Mouse (Mus musculus): ENCODE results near the gene Mfsd4b5.
A peak's percentile ranks its signal among the peaks of the same experiment; 100 is the strongest.

Mfsd4b5 gene

DNA sequence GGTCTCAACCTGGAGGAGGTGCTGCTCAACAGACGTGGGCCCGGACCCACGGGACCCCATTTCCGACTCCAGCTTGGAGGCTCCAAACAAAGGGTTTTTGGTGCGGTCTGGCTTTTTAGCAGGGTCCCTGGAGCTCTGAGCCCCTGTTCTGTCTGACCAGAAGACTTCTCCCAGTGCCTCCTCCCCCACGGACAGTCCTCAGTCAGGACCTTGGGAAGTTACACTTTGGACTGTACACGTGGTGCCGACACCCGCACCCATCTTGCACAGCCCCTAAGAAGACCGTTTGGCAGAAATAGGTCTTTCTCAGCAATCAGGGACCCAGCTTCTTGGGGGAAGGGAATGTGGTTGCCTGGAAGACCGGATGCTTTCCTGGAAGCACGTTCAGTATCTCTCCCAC, at the start of gene Mfsd4b5:
Mfsd4b5 (minus strand) TSS at position 181 of the 400 bp plus-strand sequence.
- DNase-seq: peak; percentile 93

DNA sequence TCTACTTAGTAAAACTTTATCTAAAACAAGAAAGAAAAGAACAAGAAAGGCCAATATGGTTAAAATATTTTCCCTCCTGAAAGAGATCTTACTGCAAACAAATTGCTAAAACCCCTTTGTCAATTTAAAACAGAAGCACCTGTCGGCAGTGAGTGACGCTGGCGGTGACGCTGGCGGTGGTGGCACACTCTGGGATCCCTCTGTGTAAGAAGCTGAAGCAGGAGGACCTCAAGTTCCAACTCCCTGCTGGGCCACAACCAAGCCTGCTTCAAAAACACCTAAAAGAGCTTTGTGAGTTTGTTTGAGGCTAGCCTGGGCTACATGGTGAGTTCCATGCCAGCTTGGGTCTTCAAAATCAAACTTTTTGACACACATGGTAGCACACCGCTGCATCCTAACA, 48.5 kb upstream of the Mfsd4b5 start:
- DNase-seq: no peak

DNA sequence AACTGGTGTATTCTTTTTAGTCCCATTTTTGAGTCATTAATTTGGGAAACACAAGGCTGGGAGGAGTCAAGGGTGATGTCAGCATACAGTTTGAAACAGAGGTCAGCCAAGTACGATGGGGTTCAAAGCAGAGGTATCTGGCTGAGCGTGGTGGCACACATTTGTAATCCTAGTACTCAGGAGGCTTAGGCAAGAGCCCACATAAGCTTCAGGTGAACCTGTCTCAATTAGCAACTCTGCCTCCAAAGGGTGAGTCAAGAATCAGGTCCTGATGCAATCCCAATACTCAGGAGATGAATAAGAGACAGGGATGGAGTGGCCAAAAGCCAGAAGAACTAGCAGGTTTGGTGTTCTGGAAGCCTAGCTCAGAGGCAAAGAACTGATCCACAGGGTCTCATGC, 46.5 kb upstream of the Mfsd4b5 start:
- DNase-seq: no peak

DNA sequence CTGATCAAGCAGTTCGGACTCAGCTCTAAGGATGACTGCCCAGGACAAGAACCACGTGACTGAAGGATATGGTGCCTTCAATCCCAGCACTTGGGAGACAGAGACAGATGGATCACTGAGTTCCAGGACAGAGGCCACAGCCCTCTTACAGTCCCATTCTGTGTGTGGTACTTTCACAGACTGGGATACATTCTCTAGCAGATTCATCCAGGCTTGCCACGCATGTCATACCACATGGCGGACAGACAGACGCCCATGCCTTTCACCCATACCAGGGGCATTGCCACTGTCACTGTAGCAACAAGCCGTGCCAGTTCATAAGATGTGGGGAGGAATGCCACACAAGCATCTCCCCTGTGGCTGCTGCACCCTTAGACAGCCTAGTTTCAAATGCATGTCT, 44.3 kb upstream of the Mfsd4b5 start:
- peak; percentile 22 for DNase-seq

DNA sequence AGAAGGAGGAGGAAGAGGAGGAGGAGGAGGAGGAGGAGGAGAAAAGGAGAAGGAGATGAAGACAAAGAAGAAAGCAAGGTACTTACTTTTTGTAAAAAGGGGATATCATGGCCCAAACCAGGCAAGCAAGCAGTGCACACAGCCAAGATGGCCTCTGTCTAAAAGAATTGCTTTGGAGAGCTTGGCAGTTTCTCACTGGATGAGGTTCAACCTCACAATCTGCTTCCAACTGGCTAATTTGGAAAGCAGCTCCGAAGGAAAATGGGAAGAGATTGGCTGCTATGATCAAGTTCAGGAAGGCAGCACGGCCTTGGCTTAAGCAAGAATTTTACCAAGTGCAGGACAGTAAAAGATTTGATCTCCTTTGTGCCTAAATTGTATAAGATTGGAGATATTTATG, 43.2 kb upstream of the Mfsd4b5 start:
- no peak for DNase-seq

DNA sequence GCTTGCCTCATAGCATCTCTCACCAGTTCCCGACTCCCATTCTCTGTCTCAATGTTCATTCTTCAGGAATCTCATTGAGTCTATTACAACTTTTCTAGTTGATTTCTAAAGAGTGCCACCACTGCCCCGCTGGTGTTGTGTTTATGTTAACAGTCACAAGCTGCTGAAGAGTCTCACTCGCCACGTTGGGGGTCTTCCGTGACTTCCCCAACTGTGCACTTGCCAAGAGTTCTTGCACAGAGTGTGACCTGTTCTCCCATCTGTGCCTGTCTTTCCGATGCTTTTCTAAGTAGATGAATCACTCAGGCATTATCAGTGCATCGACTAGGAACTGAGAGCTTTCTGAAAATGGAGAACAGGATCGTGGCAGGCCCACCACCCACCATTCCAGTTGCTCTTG, 41.6 kb upstream of the Mfsd4b5 start:
- no peak for DNase-seq

DNA sequence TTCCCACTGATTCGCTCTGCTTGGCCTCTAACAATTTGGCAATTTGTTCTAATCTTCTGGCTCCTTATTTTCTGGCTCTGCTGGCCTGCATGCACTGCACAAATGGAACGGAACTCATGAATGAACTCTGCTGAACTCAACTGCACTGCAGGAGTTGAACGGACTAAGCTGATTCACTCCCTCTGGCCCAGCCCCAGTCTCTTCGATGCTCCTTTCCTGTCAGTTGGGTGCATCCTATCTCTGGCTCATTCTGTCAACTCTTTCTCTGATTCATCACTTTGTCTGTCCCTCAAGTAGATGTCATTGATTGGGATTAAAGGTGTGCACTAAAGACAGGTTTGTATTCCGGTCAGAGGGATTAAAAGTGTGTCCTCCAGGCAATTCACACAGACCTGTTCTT, 40.1 kb upstream of the Mfsd4b5 start:
- no peak for DNase-seq

DNA sequence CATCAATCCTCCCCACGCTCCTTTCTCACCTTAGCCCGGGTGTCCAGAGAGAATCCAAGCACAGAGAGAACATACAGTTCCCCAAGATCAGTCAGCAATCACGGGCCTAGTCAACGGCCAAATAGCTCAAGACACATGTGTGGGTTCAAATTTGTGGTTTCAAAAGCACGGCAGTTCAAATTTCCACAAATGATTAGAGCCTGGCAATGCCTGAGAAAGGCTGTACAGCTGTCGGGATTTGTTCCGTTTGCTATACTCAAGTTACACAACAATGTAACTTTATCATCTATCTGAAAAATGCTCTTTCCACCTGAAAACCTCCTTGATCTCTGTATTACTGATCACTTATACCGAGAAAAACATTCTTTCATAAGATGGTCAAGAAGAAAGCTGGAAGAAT, 39.1 kb upstream of the Mfsd4b5 start:
- no peak for DNase-seq

DNA sequence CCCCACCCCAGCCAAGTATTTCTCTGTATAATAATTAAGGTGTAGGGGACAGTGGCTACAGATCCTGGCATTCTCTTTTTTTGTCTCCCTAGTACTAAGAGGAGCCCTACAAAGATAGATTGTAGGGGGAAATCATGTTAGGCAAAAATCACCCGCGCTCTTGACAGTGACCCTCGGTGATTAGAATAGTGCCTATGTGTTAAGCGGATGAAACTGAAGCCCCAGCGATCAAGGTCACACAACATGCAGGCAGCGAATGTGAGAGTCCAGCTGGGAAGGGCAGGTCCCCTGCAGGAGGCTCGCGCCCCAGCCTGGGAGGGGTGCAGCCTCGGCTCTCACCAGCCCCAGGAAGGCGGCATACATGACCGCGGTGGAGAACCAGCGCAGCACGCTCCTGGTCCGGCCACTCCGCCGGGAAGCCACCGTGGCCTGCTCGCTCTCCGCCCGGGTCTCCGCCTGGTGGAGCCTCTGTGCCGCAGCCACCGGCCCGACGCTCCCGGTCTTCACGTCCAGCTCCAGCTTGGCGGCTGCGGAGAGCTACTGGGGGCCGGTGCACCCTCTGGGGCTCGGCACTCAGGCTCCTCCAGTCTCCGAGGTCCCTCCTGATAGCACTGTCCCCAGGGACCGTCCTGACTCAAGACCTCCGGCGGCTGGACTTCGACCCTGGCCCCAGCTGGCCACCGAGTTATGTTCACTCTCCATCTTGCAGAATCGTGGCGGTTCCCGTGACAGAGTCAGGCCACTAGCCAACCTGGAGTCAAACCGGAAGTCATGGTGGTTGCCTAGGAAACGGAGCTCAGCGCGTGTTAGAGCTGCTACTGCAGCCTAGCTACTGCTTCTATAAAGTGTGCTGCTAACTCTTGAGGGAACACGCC, 38.3 kb upstream of the Mfsd4b5 start, which contains the start of gene Mfsd4b1:
Mfsd4b1 (minus strand) TSS at position 715 of the 875 bp plus-strand sequence.
- DNase-seq: peak; percentile 99

DNA sequence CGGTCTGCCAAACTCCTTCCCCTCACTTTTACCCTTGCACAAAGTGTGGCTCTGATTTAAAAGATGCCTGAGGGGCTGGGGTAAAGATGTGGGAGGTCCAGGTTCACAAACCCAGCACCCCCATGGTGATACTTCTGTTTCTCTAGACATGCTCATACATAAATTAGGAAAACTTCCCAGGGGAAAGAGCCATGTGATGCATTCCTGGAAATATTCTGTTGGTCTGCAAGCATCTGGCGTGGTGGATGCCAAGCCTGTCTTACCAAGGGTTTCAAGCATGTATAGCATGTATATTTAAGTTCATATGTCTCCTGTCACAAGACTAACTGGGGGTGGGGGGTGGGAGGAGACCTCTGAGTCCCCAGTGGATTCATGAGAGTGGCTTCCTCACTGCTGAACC, 34.0 kb upstream of the Mfsd4b5 start:
- peak; percentile 37 for DNase-seq

DNA sequence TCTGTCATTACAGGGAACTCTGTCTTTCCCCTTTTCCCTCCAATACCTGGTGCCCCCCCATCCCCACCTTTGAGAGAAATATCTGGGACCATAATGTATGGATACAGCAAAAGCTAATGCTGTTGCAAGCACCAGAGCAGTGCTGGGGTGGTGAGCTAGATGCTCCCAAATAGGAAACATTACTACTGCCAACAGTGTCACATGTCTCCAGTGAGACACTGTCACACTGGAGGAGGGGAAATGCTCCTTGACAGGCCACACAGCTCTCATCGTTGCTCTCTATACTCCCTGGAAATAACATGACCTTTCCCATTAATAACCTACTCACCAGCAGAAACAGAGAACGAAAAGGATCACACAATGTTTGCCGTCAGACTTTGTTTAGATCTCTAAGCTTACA, 33.0 kb upstream of the Mfsd4b5 start:
- no peak for DNase-seq

DNA sequence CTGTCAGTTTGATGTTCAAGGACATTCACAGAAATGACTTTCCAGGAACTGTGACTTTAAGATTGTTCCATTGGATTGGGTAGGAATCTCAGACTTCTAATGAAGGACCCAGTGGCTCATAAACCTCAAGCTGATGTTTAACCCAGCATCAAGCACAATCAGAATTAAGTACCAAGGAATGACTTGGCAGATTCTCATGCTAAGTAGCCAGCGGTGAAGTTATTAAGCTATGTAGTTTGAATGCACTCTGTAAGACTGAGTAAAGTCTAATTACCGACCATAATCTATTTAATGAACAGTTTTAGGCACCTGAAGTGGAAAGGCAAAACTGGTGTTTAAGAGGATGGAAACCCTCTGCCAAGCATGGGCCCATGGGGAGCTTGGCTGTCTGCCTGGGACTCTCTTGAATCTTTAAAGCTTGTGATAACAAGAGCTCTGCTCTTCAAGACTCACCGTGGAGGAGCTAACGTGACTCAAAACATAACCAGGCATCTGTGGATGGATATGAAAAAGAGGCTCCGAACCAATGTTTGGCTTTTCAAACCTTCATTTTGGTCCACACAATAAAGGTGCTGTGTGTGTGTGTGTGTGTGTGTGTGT, 31.9 kb upstream of the Mfsd4b5 start:
- DNase-seq: peak; percentile 68

DNA sequence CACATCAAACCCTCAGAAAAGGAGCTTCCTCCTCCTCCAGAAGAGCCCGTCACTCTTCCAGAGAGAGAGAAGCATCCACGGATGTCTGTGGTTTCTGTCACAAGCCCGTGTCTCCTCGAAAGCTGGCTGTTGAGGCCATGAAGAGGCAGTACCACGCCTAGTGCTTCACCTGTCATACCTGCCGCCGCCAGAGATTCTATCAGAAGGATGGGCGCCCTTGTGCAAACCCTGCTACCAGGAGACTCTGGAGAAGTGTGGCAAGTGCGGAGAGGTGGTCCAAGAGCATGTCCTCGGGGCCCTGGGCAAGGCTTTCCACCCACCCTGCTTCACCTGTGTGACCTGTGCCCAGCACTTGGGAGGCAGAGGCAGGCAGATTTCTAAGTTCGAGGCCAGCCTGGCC, 23.1 kb upstream of the Mfsd4b5 start:
- DNase-seq: no peak

DNA sequence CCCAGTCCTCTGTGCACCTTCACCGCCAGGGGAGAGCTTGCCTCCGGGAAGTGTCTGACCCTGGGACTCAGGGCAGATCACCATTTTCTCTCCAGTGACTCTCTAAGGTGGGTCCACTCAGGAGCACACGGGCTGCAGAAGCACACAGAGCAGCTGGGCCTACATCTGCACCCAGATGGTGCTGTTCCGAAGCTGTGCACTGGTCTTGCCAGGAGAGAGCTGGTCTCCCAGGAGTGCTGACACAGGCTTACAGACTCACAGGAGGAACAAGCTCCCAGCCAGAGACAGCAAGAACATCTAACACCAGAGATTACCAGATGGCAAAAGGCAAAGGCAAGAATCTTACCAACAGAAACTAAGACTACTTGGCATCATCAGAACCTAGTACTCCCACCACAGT, 22.4 kb upstream of the Mfsd4b5 start:
- peak; percentile 34 for DNase-seq

DNA sequence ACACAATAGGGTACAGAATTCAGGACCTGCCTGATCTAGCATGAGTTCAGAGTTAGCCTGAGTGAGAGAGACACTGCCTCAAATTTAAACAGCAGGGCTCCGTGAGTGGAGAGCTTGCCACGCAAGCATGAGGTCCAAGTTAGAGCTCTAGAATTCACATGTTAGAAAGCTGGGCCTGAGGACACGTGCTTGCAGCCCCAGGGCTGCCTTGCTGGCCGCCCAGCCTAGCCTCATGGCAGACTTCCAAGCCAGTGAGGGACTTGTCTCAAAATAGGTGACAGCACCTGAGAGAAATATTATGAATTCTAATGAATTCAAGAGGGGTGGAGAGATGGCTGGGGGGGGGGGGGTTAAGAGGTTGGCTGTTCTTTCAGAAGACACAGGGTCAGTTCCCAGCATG, 21.5 kb upstream of the Mfsd4b5 start:
- DNase-seq: peak; percentile 57

DNA sequence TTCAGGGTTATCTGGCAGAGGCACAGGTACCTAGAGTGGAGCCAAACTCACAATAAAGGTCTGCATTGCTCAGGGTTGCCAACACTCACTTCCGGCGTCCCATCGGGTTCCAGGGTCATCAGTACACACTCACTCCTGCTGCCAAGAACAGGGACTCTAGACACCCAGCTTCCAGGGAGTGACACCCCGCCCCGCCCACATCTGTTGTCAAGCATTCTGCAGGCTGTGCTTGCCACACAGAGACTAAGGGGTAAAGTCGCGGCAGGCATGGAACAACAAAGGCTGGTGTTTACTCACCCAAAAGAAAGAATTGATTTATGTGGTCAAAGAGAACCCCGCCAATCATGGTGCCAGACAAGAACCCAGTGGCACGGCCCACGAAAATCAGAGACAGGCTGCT, 20.5 kb upstream of the Mfsd4b5 start:
- DNase-seq: peak; percentile 28

DNA sequence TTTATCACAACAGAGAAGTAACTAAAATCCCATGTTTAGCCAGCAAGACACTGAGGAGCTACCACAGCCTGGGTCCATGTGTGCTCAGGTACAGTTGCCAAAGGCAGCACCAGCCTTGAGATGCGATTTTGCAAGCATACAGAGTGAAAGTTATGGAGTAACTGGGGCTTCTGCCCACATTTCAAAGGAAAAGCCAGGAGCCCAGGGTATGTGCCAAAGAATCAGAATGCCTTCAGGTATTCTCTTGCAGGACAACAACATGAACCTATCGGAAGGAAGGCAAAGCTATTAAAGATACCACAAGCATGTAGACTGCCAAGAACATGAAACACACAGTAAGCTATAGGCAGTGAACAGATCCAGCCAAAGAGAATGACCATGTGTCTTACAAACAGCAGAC, 14.3 kb upstream of the Mfsd4b5 start:
- no peak for DNase-seq

DNA sequence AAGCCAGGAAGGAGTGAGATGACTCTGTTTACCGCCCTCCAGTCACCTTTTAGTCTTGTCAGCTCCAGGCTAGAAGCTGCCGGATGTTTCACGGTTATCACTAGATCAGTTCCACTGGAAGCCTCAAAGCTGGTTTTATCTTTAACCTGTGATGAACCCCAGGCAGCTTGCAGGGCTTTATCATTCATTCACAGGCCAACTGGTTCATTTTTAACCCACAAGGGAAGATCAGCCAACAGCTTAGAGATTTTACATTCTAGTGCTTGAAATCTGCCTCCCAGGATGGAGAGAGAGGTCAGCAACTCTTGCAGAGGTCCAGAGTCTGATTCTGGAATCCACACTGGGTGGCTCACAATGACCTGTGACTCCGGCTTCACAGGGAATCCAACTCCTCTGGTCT, 4.7 kb upstream of the Mfsd4b5 start:
- DNase-seq: peak; percentile 95

DNA sequence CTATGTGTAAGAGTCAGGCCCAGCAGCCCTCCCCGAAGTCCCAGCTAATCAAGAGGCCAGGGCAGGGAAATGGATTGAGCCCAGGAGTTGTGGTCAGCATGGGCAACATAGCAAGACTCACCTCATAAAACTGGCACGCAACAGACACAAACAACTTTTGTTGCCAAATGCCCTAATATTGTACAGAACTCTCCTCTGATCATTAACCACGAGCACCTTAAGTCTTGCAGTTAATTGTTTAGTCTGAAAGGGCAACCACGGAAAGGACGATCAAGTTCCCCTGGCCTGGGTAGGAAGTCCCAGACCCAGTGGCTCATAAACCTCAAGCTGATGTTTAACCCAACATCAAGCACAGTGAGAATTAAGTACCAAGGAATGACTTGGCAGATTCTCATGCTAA, 3.8 kb downstream of the Mfsd4b5 start:
- peak; percentile 98 for DNase-seq

DNA sequence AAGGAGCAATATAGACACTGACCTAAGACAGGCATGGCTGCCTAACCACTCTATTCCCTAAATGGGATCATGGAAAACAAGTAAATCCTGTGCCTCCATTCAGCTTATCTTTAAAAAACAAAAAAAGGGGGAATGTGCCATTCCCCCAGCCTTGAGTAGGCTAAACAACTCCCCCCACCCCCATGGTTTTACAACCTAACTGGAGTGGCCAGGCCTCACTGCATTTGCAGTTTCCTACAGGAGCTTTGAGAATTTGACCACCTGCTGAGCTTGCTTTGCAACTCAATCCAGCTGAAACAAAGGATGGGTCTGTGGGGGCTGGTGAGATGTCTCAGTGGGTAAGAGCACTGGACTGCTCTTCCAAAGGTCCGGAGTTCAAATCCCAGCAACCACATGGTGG, 8.2 kb downstream of the Mfsd4b5 start:
- DNase-seq: no peak

DNA sequence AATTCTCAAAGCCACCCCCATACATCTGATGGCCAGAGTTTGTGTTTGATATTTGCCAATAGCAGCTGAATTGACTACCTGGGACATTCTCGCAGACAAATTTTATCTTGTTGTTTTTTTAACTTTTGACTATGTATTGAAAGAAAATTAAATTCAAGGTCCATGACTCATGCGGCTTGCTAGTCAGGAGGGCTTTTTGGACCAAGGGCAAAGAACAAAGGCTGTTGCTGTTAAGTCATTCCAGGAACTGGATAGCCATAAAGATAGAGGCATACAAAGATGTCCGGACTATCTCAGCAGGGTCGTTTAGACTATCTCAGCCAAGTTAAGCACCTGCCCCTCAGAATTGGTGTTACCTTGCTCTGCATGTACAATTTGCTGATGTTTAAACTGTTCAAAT, 9.1 kb downstream of the Mfsd4b5 start:
- peak; percentile 56 for DNase-seq

DNA sequence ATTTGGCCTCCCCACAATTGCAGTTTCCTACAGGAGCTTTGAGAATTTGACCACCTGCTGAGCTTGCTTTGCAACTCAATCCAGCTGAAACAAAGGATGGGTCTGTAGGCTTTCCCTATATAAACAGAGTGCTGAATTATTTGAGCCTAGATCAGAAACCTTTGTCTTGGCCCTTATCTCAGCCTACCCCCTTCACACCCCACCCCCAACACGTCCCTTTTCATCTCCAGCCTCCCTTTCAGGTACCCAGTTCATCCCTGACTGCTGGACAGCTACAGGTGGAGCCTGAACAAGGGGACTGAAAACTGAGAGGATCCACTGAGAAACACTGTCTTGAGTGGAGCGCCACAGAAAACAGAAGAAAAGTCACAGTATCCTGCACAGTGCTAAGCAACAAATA, 10.7 kb downstream of the Mfsd4b5 start:
- no peak for DNase-seq

DNA sequence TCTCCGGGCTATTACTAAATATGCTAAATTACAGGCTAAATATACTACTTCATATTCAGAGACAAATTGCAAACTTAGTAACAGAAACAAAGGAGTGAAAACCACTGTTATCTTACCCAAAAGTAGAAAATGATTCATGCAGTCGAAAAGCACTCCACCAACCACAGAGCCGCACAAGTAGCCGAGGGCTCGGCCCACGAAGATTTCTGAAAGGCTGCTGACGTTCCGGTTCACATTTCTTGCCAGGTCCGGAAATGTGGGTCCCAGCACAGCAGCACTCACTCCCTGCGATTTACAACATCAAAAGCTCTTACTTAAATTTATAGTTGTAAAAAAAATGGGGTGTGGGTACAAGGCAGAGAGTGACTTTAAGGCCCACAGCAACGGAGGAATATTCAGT, 11.5 kb downstream of the Mfsd4b5 start:
- no peak for DNase-seq

DNA sequence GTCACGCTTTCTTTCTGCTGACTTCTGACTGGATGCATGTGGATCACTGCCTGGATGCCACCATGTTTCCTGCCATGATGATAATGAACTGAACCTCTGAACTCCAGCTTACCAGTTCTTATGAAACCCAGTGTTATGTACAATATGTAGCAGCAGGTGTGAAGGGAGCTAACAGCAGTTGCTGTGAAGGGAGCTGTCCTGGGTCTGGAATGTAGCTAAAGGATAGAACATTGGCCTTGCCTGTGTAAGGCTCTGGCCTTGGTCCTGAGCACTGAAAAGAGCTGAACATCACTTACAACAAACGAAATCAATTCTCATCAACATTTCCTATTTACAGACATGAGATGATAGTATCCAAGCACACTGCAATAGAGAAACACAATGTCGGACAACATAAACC, 18.9 kb downstream of the Mfsd4b5 start:
- DNase-seq: no peak

DNA sequence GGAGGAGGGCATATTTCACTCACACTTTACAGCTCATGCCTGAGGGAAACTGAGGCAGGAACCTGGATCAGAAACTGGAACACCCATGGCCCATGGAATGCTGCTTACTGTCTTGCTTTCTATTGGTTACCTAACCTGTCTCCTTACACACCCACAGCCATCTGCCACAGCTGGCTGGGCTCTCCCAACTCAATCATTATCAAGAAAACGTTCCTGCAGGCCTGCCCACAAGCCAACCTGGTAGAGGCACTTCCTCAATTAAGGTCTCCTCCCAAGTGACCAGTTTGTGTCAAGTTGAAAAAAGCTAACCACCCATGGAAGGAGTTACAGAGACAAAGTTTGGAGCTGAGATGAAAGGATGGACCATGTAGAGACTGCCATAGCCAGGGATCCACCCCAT, 24.5 kb downstream of the Mfsd4b5 start:
- DNase-seq: no peak

Measured in kidney, adult 9 months (tissue).